Mouse (Mus musculus) limb, embryonic 13.5 days (tissue): ENCODE results near the gene 1700080E11Rik. TPM values are rescaled to one million over a fixed set of nuclear protein-coding genes. Genes with fewer than 3 reads are reported as not detected.
A peak's percentile ranks its signal among the peaks of the same experiment; 100 is the strongest.
"Not testable (repeated sequence)": the region's sequence is repeated elsewhere in the genome, so short reads cannot be mapped to it uniquely, and the experiment has no call there.

ENCODE experiments used
- ATAC-seq: fragments of 200-750 bp; cut with Nextera tagmentation; 2 replicates; pipeline ENCODE4 v1.8.0; 2017; ENCODE audit warnings: low read depth, moderate number of reproducible peaks, moderate TSS enrichment; ENCODE audit not compliant: low FRiP score
- H3K27ac ChIP-seq: fragments of 300-500 bp; sonication (generic); 2 replicates; pipeline ENCODE4 v1.5.1; 2015; ENCODE audit warnings: inconsistent platforms, mild to moderate bottlenecking, moderate library complexity
- H3K27me3 ChIP-seq: fragments of 300-500 bp; sonication (generic); 2 replicates; pipeline ENCODE4 v1.6.1; 2015; ENCODE audit warnings: mild to moderate bottlenecking, inconsistent platforms
- H3K36me3 ChIP-seq: fragments of 300-500 bp; sonication (generic); 2 replicates; pipeline ENCODE4 v1.6.1; 2015; ENCODE audit warnings: inconsistent platforms, mild to moderate bottlenecking, moderate library complexity
- H3K4me1 ChIP-seq: fragments of 300-500 bp; sonication (generic); 2 replicates; pipeline ENCODE4 v1.6.1; 2015; ENCODE audit warnings: inconsistent platforms
- H3K4me2 ChIP-seq: fragments of 300-500 bp; sonication (generic); replicated peaks from 2 replicates; pipeline ENCODE4 v1.6.1; 2015; ENCODE audit warnings: inconsistent platforms, mild to moderate bottlenecking, moderate library complexity
- H3K4me3 ChIP-seq: fragments of 300-500 bp; sonication (generic); 2 replicates; pipeline ENCODE4 v1.5.1; 2015; ENCODE audit warnings: moderate library complexity, mild to moderate bottlenecking, inconsistent platforms
- H3K9ac ChIP-seq: fragments of 300-500 bp; sonication (generic); 2 replicates; pipeline ENCODE4 v1.6.1; 2015; ENCODE audit warnings: mild to moderate bottlenecking, inconsistent platforms
- H3K9me3 ChIP-seq: fragments of 300-500 bp; sonication (generic); 2 replicates; pipeline ENCODE4 v1.6.1; 2016; ENCODE audit warnings: inconsistent platforms
- WGBS: fragments of 180-500 bp; shearing (Covaris S2); methylation state at CpG from one replicate; pipeline ENCODE4 v1.1.7; 2015; 5-methylcytosine and 5-hydroxymethylcytosine counted together
- polyA plus RNA-seq: library from polyadenylated mRNA; unstranded; fragments of >200 nt; fragmentation: Nextera tagmentation; extraction: Ambion mirVana; gene quantifications from 2 replicates; pipeline ENCODE4 v1.2.1, GENCODE M21; 2015

Gene 1700080E11Rik
- not detected in 2 replicates for polyA plus RNA-seq

DNA sequence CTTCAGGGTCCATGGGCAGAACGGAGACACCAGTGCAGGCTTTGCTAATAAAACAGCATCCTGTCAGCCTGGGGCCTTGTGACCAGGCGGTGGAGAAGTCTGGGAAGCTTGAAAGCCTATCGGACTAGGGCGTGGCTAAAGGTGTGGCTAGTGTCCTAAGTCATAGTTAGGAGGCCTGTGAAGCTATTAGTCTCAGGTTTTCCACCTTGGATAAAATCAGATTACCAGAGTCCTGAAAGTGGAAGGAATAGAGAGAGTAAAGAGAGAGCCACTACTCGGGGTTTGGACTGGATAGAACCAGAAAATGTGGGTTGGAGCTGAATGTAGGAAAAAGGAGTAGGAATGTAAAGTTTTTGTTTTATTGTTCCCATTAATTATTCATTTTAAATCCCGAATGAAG lies at the start of gene 1700080E11Rik:
Gene 1700080E11Rik, minus strand, starts transcription at position 101 of the 400 bp plus-strand sequence.
- no peaks in the 10 kb centered on the region for H3K4me1 ChIP-seq
- no peak for ATAC-seq
- no peaks in the 10 kb centered on the region for H3K27me3 ChIP-seq
- H3K4me3 ChIP-seq: no peak within 1 kb of the TSS
- H3K9ac ChIP-seq: no peak within 1 kb of the TSS
- no peaks in the 10 kb centered on the region for H3K36me3 ChIP-seq
- 71% methylated on average over 6 of the region's 6 CpGs for WGBS
- H3K27ac ChIP-seq: no peak within 1 kb of the TSS
- no peaks in the 10 kb centered on the region for H3K9me3 ChIP-seq
- H3K4me2 ChIP-seq: no peak within 1 kb of the TSS

DNA sequence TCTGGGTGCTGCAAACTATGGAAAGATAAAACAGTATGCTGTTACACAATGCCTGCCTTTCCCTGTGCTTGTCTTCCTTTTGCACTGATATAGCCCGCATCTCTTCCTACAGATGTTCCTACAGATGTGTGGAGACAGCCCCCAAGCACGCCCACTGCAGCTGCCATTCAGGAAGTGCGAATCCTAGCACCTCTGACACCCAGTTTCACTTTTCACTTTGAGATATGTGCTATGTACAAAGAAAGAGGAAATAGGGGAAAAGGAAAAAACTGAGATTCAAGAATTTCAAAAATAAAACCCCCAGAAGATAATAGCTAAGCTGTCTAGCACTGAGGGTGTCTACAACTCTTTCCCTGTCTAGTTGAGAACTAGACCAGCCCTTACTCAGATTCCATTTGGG lies 41.8 kb upstream of the 1700080E11Rik start:
- Histone ChIP-seq H3K27ac (no peak overlapping the region), H3K27me3 (no peaks in the 10 kb centered on the region), H3K4me2 (no peak overlapping the region), H3K9me3 (no peaks in the 10 kb centered on the region), H3K36me3 (no peaks in the 10 kb centered on the region), H3K9ac (no peak overlapping the region), H3K4me3 (no peak overlapping the region), H3K4me1 (no peaks in the 10 kb centered on the region)
- no peak for ATAC-seq
- WGBS: 78% methylated on average over 3 of the region's 3 CpGs

DNA sequence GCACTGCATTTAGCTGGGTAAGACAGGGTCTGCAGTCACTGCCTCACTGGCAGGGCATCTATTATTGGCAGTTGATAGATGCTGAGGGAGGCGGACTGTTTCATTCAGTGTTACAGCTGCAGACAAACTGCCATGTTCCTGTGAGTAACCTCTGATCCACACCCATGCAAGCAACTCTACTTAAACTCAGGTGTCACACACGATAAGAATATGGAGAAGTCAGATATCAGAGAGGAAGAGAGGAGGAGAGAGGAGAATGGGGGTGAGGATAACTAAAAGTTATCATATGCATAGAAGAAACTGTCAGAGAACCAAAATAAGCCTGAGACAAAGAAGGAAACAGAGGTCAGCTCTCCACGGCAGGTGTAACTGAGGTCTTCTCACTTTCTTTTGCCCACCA lies 37.5 kb upstream of the 1700080E11Rik start:
- Histone ChIP-seq H3K4me3 (no peak overlapping the region), H3K27ac (no peak overlapping the region), H3K4me2 (no peak overlapping the region), H3K36me3 (no peaks in the 10 kb centered on the region), H3K9me3 (no peaks in the 10 kb centered on the region), H3K9ac (no peak overlapping the region), H3K27me3 (no peaks in the 10 kb centered on the region), H3K4me1 (no peaks in the 10 kb centered on the region)
- WGBS: 83% methylated on average over 3 of the region's 3 CpGs
- no peak for ATAC-seq

DNA sequence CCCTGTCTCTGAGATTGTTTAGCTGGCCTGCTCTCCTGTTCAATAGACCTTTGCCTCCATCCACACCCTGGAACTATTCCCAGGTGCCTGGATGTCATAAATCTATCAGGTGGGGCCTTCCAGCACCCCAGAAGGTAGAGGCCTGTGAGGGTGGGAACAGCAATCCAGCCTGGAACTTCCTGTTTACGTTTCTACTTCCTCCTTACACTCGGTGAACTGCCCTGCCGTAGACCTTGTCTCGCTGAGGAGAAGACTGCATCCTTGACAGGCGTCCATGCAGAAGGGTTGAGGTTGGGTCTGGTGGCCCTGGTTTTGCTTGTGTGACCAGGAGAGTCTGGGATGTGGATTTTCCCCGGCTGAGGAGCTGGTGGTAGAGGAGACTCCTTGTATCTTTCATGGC lies 5.7 kb downstream of the 1700080E11Rik start:
- Histone ChIP-seq H3K9ac (no peak overlapping the region), H3K9me3 (no peaks in the 10 kb centered on the region), H3K36me3 (no peaks in the 10 kb centered on the region), H3K4me3 (no peak overlapping the region), H3K4me1 (no peaks in the 10 kb centered on the region), H3K27me3 (no peaks in the 10 kb centered on the region), H3K27ac (no peak overlapping the region), H3K4me2 (no peak overlapping the region)
- ATAC-seq: no peak
- WGBS: 81% methylated on average over 6 of the region's 6 CpGs

DNA sequence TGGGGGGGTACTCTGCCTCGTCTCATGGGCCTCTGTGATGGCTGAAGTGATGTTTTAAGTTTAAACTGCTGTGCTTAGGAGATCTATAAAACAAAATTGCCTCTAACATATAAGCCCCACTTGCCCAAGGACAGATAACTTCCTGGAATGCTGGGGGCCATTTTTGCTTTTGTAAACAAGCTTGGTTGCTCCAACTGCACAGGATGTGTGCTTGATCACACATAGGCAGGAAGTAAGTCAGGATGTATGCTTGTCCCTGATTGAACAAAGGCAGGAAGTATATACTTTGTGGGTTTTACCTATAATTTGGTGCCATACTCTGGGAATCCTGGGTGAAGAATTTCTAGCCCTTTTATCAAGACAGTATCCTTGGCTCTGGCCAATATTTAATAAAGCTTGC lies 8.5 kb downstream of the 1700080E11Rik start:
- WGBS: 38% methylated on average over 1 of the region's 1 CpGs
- no peaks in the 10 kb centered on the region for H3K4me1 ChIP-seq
- H3K9me3 ChIP-seq: no peaks in the 10 kb centered on the region
- ATAC-seq: no peak
- H3K36me3 ChIP-seq: no peaks in the 10 kb centered on the region
- no peak overlapping the region for H3K9ac ChIP-seq
- H3K4me3 ChIP-seq: no peak overlapping the region
- H3K27me3 ChIP-seq: no peaks in the 10 kb centered on the region
- no peak overlapping the region for H3K27ac ChIP-seq
- no peak overlapping the region for H3K4me2 ChIP-seq

DNA sequence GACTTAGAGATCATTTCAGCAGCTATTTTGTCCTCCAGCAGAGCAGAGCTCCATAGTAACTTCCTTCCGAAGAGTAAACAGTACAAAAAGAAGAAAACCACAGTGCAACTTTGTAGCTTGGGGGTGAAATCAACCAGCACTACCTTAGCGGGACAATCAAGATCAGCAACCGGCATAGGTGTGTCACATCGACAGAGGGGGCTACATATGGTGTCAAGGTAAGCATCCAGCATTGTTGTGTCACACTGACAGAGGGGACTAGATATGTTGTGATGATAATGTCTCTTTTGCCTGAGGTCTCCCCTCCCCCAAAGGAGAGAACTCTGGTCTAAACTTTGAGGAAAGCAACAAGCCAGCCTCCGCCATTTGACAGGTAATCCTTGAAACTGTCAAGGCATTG lies 10.4 kb downstream of the 1700080E11Rik start:
- H3K9me3 ChIP-seq: no peaks in the 10 kb centered on the region
- H3K4me3 ChIP-seq: no peak overlapping the region
- WGBS: 86% methylated on average over 5 of the region's 5 CpGs
- ATAC-seq: no peak
- H3K4me1 ChIP-seq: peaks cover 7% of the 10 kb centered on the region
- no peaks in the 10 kb centered on the region for H3K36me3 ChIP-seq
- peaks cover 12% of the 10 kb centered on the region; the same call in 1 of the 2 replicates for H3K27me3 ChIP-seq
- H3K4me2 ChIP-seq: no peak overlapping the region
- no peak overlapping the region for H3K27ac ChIP-seq
- no peak overlapping the region for H3K9ac ChIP-seq

DNA sequence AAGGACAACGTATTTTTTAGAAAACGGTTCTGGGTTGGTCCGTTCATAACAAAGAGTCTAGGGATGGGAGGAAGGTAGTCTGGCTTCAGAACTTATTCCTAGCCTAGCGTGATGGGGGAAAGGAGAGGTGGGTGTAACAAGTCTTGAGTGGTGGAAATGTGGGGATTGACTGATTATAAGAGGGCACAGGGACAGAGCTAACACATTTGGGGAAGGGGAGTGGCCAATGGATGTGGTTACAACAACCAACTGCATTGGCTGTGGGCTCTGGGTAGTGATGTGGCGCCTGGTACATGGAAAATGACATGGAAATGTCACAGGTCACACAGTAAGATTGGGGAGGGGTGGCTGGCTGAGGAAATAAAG lies 12.9 kb downstream of the 1700080E11Rik start:
- Histone ChIP-seq H3K27me3 (peaks cover 12% of the 10 kb centered on the region; the same call in 1 of the 2 replicates), H3K4me1 (peaks cover 7% of the 10 kb centered on the region), H3K27ac (no peak overlapping the region), H3K9me3 (no peaks in the 10 kb centered on the region), H3K9ac (no peak overlapping the region), H3K4me2 (peak overlapping the region; percentile 85), H3K4me3 (peak overlapping the region; percentile 72), H3K36me3 (no peaks in the 10 kb centered on the region)
- WGBS: 23% methylated on average over 5 of the region's 5 CpGs
- no peak for ATAC-seq

DNA sequence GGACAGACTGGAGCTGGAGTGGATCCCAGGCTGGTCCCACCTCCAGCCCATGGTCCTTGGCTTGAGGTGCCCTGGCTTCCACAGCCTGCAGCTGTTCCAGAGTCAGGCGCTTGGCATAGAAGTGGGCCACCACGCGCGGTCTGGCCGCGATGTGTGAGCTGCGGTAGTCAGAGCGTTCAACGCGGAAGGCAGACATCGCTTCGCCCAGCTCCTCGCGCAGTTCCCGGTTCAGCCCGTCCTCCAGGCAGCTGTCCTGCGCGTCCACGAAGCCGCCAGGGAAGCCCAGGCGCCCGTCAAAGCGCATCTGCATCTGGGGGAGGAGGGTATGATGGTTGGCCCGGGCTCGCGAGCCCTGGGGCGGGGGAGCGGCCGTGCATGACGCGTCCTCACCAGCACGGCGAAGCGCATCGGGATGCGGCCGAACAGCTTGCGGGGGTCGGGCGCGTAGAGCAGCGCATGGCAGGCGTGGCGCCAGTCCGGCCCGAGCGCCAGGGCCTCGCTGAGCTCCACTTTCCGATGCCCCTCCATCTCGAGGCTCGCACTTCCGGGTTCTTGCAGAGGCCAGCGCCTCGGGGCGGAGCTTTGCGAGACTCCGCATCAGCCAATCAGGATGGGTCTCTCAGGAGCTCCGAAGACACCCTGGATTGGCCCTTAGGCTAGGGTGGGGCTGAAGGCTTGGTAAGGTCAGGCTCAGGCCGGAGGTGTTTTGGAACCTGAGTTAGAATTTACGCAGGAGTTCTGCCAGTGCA lies 13.5 kb downstream of the 1700080E11Rik start, which contains the start of gene Nudt16:
Gene Nudt16, minus strand, starts transcription at position 572 of the 749 bp plus-strand sequence.
- WGBS: under 1% methylated on average over 60 of the region's 60 CpGs
- Histone ChIP-seq H3K9me3 (no peaks in the 10 kb centered on the region), H3K27me3 (peaks cover 12% of the 10 kb centered on the region; the same call in 1 of the 2 replicates), H3K36me3 (no peaks in the 10 kb centered on the region), H3K4me2 (peak within 1 kb of the TSS; percentile 85), H3K4me3 (peak within 1 kb of the TSS; percentile 72), H3K27ac (peak within 1 kb of the TSS; percentile 28; the same call in 1 of the 2 replicates), H3K9ac (peak within 1 kb of the TSS; percentile 77), H3K4me1 (peaks cover 7% of the 10 kb centered on the region)
- ATAC-seq: peak; percentile 97

DNA sequence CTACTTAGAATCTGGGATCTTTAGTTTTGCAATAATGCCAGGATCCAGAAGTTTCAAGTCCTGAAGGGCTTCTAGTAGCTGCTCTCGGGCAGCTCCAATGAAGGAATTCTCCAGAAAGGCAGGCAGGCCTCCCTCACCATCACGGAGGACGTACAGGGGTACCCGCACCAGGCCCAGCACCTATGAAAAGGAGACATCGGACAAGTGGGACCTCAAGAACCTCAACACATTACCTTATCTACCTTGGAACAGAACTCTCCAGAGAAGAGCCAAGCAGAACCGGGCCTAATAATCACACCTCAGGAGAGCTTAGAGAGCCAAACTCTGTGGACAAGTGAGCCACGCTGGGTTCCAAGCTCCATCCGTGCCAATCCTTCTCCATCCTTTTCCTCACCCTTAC lies 14.6 kb downstream of the 1700080E11Rik start:
- H3K9ac ChIP-seq: no peak overlapping the region
- H3K4me1 ChIP-seq: peaks cover 7% of the 10 kb centered on the region
- 92% methylated on average over 8 of the region's 8 CpGs for WGBS
- no peak for ATAC-seq
- no peaks in the 10 kb centered on the region for H3K36me3 ChIP-seq
- H3K4me3 ChIP-seq: peak overlapping the region; percentile 72; the same call in 1 of the 2 replicates
- peak overlapping the region; percentile 85; the same call in 1 of the 2 replicates for H3K4me2 ChIP-seq
- no peak overlapping the region for H3K27ac ChIP-seq
- no peaks in the 10 kb centered on the region for H3K9me3 ChIP-seq
- peaks cover 12% of the 10 kb centered on the region; the same call in 1 of the 2 replicates for H3K27me3 ChIP-seq

DNA sequence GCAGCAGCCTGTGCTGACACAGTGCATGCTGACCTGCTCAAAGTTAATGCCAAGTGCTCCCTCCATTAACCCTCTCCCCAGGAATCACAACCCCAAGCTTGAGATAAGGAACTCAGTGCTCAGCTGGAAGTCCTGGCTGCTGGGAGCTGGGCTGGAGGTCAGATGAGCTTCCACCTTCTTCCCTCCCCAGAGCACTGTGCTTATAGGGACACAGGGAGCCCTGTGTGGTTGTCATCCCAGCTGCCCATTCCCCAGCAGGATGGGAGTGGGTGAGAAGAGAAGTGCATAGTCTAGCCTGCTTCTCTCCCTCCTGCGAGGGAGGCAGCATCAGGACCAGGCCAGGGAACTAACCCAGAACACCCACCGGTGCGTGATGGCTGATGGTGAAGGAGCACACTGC lies 19.7 kb downstream of the 1700080E11Rik start:
- 79% methylated on average over 3 of the region's 3 CpGs for WGBS
- H3K4me2 ChIP-seq, ATAC-seq, H3K4me1 ChIP-seq, H3K4me3 ChIP-seq, H3K27me3 ChIP-seq, H3K9ac ChIP-seq, H3K27ac ChIP-seq, H3K9me3 ChIP-seq, H3K36me3 ChIP-seq: not testable (repeated sequence)

DNA sequence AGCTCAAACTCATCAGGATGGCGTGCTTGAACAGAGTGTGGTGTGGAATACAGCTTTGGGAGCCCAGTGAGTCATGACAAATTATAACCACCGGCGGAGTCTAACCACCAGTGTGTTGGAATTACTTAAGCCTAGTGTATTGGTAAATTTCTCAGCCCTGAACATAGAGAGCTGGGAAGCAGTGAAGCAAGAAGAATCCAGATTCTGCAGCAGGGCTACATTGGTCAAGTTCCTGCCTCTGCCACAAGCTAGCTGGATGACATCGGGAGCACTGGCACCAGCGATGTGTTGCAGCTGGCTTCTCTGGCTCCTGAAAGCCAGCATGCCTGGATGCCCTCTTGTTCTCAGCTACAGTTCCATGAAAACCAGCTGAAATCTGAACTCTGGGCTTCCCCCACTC lies 41.0 kb downstream of the 1700080E11Rik start:
- Histone ChIP-seq H3K36me3 (no peaks in the 10 kb centered on the region), H3K27me3 (no peaks in the 10 kb centered on the region), H3K4me2 (no peak overlapping the region), H3K4me1 (no peaks in the 10 kb centered on the region), H3K9me3 (no peaks in the 10 kb centered on the region), H3K4me3 (no peak overlapping the region), H3K9ac (no peak overlapping the region), H3K27ac (no peak overlapping the region)
- no peak for ATAC-seq
- 80% methylated on average over 5 of the region's 5 CpGs for WGBS

DNA sequence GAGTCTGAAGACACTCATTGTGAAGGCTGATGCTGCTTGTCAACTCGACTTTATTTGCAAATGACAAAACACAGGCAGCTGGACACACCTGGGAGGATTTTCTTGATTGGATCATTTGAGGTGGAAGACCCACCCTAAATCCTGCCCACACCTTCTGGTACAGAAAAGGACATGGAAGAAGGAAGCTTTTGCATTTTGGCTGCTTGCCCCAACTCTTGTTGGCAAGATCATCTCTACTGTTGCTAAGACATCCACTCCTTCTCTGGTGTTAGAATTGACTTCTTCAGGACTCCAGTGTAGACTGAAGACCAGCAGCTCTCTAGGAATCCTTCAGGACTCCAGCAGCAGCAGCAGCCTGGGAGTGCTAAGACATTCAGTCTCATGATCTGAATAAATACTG lies 43.0 kb downstream of the 1700080E11Rik start:
- no peaks in the 10 kb centered on the region for H3K9me3 ChIP-seq
- no peaks in the 10 kb centered on the region for H3K27me3 ChIP-seq
- H3K4me3 ChIP-seq: no peak overlapping the region
- no peak overlapping the region for H3K4me2 ChIP-seq
- no peak overlapping the region for H3K27ac ChIP-seq
- H3K9ac ChIP-seq: no peak overlapping the region
- no peak for ATAC-seq
- H3K4me1 ChIP-seq: no peaks in the 10 kb centered on the region
- H3K36me3 ChIP-seq: no peaks in the 10 kb centered on the region
- WGBS: 64% methylated on average over 1 of the region's 1 CpGs
